Mouse (Mus musculus): ENCODE results near the gene Atp1a2.

Atp1a2 gene

DNA sequence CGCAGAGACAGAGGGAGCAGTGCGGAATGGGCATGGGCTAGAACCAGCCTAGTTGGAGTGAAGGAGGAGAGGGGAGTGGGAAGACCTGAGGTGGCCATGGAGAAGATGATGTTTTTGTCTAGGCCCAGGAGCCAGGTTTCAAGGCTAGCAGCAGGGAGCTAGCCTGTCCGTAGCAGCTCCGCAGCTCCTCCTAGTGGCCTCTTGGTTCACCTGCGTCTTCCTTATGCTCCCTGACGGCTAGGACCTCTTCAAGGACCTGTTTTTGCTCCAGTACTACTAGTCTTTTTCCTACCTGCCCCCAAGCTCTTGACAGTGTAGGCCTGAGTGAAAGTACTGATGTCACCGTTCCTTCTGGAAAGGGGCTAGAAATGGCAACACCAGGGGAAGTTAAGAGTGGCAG lies 26.9 kb upstream of the Atp1a2 start:
- in situ Hi-C loops (cut with MseI, MboI), result no loop called here

DNA sequence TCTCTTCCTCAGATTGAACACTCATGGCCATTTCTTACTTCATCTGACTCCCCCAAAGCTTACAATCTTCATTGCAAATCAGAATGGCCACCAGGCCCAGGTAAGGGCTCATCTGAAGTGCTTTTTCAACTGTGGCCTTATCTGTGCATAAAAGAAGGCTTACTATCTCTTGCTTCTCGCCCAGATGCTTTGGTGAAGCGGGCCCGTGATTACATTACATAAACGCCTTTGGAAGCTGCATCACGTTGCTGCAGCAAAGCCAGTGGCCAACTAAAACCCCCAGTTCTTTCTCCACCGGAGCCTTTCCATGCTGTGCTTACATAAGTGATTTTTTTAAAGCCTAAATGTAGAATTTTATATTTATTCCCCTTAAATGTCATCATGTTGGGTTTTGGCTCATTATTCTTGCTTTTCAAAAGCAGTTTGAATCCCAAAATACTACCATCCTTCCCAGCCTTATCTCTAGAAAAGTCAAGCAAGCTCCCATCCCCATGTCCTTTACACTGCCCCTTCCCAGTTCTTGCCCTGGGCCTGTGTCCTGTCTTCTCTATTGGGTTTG lies 26.0 kb upstream of the Atp1a2 start:
- in situ Hi-C loops (cut with MseI, MboI), result no loop called here

DNA sequence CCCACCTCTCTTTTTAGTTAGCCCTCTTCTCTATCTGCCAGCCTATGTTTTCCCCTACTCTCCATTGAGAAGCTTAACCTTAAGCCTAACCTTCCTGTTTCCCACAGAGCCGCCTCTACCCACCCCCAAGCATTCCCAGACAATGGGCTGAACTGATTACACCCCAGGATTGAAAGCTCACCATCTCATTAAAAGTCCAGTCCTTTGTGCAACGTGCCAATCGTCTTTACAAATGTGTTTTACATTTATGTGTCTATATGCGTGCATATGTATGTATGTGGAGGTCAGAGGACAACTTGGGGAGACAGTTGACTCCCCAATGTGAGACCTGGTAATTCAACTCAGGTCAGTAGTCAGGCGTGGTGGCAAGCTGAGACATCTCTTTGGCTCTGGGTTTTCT lies 25.4 kb upstream of the Atp1a2 start:
- in situ Hi-C loops (cut with MseI, MboI), result no loop called here

DNA sequence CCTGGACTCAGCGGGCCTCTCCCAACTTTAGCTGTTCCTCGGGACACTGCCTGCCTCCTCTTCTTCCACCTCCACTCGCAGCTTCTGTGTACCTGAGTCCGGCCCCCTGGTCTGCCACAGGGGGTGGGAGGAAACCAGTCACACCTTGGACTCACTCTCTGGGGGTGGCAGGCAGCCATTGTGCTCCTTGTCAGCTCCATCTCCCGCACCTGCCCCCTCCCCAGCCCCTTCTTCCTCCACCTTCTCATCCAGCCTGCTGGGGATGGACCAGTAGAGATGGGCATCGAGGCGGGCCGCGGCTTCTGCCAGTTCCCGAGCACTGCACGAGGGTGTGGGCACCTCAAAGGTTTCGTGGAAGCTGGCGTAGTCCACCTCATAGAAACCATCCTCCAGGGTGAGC lies 24.9 kb upstream of the Atp1a2 start:
- in situ Hi-C loops (cut with MseI, MboI), result no loop called here

DNA sequence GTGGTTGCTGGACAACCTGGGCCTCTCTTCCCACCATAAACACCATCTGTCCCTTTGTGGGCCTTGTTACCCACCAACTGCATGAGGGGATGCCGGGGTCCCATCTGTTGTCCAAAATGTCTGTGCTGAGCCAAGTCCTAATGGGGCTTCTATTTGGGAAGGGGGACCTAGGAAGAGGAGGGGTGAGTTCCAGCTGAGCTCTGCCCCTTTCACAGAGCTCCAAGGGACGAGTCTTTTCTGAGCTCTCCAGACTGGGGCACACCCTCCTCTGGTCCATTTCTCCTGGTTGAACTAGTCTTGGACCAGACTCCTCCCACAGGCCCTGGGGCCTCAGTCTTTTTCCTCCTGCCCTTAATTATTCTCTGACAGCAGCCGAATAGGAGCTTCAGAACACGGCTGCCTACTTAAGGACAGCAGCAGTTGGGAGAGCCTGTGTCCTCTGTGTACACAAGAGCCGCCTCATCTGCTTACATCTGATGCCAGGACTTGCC lies 22.1 kb upstream of the Atp1a2 start:
- in situ Hi-C loops (cut with MseI, MboI), result no loop called here

DNA sequence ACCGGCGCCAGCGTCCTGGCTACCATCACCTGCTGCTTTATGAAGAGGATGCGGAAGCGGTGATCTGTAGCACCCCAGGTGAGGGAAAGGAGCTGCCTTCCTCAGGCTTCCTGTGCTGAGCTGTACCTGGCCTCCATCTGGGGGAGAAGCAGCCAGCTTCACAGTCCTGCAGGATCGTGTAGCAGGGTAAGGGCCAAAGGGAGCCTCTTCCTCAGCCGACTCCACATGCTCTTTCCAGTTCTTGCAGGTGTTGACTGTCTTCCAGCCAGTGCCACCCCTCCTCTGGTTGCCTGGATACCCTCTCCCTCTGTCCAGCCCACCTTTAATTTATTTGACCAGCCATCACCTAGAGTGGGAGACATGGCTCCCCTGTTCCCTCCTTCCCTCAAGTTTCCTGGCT lies 21.5 kb upstream of the Atp1a2 start:
- in situ Hi-C loops (cut with MseI, MboI), result no loop called here

DNA sequence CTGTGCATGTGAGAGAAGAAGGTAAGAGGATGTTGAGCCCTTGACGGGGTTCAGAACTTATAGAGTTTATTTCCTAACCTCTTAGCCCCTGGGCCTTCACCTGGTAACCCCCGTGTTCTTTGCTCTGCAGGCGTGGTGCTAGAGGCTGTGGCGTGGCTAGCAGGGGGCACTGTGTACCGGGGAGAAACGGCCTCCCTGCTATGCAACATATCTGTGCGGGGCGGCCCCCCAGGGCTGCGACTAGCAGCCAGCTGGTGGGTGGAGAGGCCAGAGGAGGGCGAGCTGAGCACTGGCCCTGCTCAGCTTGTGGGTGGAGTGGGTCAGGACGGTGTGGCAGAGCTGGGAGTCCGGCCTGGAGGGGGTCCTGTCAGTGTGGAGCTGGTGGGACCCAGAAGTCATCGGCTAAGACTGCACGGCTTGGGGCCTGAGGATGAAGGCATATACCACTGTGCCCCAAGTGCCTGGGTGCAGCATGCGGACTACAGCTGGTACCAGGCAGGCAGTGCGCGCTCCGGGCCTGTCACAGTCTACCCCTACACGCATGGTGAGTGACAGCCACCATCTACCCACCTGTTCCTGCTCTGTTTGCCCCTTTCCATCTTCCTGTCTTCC lies 20.7 kb upstream of the Atp1a2 start:
- in situ Hi-C loops (cut with MseI, MboI), result no loop called here

DNA sequence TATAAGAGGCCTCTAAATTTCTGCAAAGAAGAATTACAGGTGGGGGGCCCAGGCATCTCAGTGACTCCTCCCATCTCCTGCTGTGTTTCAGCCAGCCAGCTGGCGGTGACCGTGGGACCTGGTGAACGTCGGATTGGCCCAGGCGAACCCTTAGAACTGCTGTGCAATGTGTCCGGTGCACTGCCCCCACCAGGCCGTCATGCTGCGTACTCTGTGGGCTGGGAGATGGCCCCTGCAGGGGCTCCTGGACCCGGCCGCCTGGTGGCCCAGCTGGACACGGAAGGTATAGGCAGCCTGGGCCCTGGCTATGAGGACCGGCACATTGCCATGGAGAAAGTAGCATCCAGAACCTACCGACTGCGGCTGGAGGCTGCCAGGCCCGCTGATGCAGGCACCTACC lies 20.1 kb upstream of the Atp1a2 start:
- in situ Hi-C loops (cut with MseI, MboI), result no loop called here

DNA sequence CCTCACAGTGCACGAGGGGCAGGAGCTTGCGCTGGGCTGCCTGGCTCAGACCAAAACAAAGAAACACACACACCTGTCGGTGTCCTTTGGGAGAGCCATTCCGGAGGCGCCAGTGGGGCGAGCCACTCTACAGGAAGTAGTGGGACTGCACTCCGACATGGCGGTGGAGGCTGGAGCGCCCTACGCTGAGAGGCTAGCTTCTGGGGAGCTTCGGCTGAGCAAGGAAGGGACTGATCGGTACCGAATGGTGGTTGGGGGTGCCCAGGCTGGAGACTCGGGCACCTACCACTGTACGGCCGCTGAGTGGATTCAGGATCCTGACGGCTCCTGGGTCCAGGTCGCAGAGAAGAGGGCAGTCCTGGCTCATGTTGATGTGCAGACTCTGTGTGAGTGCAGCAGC lies 19.6 kb upstream of the Atp1a2 start:
- in situ Hi-C loops (cut with MseI, MboI), result no loop called here

DNA sequence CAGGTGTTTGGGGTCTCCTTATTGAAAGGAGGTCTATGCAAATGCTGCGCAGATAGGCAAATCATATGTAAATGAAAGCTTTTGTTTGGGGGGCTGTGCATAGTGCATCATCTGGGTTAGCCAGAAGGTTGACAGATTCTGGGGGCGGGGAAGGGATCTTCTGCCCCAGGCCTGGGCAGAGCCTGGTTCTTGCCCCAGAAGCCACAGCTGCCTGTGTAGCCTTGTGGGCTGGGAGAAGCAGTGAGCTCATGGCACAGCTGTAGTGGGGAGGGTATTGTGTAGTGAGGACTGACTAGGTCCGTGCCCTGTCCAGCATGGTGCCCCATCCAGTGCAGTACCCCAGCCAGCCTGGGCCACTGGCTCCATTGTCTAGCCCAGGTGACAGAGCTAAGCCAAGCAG lies 17.0 kb upstream of the Atp1a2 start:
- in situ Hi-C loops (cut with MseI, MboI), result no loop called here

DNA sequence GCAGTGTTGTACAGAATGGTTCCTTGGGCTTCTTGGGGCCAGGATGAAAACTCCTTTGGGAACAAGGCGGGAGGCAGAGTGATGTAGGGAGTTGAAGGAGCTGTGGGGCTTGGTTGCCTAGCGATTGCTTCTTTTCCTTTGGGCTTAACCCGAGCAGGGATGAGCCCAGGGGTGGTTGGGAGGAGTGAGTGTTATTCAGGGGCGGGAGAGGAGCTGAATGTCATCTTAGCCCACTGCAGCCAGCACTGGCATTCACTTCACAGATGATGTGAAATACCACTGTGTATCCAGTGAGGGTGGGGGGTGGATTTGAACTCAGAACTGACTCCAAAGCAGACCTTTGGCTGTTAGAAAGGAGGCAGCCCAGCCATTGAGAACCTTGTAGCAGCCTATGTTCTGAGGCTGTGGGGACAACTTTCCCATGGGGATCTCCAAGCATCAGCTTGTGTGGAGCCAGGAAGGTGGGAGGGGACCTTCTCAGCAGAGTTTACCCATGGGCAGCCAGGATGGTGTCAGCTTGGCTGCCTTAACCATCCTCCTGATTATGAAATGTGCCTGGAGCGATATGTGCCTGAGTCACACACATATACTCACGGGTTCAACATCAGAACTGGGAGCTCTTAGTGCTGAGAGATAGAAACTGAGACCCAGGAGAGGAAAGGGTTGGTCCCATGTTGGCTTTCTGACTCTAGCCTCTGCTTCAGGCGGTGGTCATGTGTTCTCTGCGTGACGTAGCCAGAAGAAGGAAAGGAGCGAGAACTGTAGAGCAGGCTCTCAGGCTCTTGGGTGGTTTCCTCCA lies 15.9 kb upstream of the Atp1a2 start:
- in situ Hi-C loops (cut with MseI, MboI), result no loop called here

DNA sequence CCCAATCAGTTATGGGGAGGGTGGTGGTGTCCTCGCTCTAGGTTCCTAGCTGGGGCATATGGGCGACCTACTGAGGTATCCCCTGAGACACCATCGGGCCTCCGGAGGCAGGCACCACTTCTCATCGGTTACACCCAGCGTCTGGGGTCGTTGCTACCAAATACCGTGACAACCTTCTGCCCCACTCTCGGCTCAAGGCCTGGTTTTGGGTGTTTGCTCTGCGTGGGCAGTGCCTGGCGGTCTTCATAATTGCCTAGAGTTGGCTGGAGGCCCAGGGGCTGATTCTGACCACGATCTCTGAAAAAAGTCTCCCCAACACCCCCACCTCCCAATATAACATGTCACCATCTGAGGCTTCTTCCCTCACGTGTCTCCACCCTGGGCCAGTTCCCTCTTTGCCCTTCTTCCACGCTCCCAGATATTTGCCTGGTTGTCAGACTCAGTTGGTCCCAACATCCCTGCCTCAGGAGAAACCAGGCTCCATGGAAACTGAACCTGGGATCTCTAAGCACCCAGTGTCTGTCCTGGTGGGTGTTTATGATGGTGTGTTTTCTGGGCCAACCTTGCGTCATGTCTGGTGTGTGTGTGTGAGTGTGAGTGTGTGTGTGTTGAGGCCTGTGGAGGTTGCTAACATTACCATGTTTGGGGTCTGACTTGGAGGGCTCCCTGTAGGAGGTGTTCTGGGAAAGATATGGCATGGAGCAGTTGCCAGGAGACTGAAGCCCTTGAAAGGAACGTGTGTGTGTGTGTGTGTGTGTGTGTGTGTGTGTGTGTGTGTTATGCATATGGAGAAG lies 15.1 kb upstream of the Atp1a2 start:
- in situ Hi-C loops (cut with MseI, MboI), result no loop called here

DNA sequence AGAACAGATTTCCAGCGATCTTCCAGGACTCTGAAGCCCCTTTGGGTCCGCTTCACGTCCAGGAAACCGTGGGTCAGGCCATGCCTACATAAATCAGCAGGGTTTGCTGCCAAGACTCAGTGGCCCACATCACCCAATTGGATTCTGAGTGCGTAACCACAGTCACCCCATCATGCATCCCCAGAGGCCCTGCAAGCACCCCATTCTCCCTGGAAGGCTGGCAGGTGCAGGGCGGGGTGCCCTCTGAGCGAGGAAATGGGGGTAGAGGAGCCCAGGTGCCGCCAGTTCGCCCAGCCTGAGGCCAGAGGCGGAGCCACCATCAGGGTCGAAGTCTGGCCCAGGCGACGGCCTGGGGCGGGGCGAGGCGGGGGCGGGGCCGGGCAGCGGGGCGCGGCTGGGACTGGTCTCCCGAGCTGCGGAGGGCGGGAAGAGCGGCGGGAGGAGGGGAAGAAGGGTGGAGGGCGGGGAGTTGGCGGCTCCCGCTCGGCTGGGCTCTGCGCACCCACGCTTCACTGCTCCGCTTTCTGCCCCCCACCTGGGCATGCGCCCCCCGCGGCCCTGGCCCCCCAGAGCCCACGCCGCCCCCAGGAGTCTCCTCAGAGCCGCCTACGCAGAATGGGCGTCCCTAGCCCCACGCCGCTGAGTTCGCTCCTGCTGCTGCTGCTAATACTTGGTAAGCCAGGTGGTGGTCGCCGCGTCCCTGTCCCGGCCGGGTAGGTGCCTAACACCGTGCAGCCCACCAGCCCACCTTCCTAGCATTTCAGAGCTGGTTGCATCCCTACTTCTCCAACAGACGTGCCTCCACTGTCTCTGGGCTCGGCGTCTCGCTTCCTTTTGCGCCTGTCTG lies 14.3 kb upstream of the Atp1a2 start:
- in situ Hi-C loops (cut with MseI, MboI), result no loop called here

DNA sequence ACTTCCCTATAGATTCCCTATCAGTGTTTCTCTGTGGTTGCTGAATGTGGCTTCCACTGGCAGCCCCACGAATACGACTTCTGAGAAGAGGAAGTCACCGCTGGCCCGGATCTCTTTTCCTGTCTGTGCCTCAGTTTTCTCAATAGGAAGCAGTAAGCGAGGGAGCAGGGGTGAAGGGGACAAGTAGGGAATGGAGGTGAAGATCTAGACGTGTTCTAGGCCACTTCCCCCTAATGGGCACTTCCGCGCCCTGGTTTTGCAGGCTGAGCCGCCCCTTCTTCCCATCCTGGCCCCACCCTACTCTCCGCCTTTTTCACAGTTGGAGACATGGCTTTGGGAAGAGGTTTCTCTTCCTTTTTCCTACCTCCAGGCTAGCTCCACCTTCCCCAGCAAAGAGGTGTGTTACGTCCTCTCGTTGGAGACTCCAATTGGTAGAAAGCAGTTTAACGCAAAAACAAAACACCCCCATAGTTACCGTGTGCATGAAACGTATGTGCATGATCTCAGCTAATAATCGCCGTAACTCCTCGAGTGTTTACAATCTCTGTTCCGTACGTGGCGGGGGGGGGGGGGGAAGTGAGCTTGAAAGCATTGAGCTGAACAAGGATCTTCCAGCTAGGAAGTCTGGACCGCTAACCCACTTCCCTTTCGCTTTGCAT lies 13.5 kb upstream of the Atp1a2 start:
- in situ Hi-C loops (cut with MseI, MboI), result no loop called here

DNA sequence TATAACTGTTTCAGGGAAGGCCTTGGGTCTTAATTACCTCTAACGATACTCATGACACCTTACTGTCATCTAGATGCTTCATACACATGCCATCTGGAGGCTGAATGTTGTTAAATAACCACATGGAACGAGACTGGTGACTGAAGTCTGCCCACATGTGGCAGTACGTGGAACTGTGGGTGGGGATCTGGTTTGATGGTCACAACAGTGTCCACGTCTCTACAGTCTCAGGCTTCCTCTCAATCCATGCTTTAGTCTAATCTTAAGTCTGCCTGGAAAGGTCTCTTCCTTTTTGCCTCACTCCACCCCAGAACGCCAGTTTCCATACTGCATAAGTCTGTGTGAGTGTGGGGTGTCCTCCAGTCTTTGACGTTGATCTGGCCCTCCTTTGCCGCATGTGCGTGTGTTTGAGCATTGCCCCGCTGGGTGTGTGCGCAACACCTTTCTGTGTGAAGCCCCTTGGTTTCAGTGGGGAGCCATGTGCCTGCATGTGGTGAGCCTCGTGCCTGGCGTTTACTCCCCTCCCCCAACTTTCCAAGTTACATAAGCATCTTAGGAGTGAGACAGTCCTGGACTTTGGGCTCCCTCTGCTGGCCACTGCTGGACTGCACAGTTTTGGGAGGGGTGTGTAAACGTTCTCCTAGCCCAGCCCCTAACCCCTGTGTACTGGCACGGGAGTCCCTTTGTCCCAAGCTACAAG lies 12.0 kb upstream of the Atp1a2 start:
- in situ Hi-C loops (cut with MseI, MboI), result loop anchor here in 1 of 2 experiments (10.0 kb wide), 1 partner anchor 105 kb away; the partner anchor contains the start of gene Pea15a

DNA sequence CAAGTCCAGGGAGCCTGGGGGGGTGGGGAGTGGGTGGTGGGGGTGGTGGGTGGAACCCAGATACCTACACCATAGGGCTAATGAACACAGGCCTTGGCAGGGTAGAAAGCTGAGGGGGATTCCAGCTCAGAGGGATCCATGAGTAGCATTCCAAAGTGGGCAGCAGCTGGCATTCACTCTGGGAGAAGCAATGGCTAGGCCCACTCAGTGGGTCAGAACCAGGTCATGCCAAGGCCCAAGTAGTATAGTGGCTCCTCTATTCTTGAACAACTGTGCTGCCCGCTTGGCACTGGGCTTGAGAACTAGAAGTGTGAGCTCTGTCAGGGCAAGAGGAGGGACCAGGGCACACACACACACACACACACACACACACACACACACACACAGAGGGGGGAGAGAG lies 10.5 kb upstream of the Atp1a2 start:
- in situ Hi-C loops (cut with MseI, MboI), result loop anchor here in 1 of 2 experiments (10.0 kb wide), 1 partner anchor 104 kb away; the partner anchor contains the start of gene Pea15a

DNA sequence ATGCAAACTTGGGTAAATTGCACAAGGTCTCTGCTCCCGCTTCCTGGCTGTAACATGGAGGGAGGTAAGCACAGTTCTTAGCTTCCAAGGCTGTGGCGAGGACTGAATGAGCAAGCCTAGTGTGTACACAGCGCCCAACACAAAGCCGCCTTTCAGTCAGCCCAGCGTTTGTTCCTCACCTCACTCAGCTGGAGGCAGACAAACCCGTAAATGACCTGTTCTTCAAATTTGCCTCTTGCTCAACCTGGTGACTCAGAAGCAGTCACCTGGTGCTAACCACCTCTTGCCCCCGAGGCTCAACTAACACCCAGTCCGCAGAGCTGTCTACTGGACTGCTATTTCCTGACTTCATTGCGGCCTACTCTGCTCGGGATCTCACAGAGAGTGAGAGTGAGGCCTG lies 10.1 kb upstream of the Atp1a2 start:
- in situ Hi-C loops (cut with MseI, MboI), result loop anchor here in 1 of 2 experiments (10.0 kb wide), 1 partner anchor 103 kb away; the partner anchor contains the start of gene Pea15a

DNA sequence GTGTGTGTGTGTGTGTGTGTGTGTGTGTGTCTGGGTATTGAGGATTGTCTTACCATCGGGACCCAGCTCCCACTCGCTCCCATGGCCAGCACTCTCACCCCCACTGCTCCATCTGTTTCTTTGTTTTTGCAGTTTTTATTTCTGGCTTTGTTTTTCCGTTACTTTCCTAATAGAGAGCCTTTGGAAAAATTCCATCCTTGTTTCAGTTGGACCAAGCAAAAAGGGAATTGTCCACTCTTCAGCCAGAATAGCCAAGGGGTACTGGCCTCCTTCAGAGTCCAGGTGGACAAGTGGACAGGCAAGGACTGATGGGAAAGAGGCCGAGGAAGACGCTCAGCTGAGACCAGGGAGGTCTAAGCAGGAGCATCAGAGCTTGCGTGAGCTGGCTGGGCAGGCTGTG lies 9.0 kb upstream of the Atp1a2 start:
- in situ Hi-C loops (cut with MseI, MboI), result loop anchor here in 1 of 2 experiments (10.0 kb wide), 1 partner anchor 102 kb away; the partner anchor contains the start of gene Pea15a

DNA sequence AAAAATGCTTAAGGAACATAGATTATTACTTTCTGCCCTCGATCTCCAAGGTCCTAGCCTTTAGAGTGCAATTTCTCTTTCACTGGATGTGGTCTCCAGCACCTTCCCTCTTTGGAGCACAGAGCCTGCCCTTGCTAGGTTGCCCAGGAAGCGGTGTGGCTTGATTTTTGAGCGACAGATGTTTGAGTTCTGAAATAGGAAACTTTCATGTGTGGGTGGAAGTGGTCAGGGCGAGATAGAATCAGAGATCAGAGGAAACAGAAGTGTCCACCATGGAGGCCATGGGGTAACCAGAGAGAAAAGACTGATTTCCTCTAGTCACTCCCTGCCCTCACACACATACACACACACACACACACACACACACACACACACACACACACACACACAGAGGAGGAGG lies 8.3 kb upstream of the Atp1a2 start:
- in situ Hi-C loops (cut with MseI, MboI), result loop anchor here in 1 of 2 experiments (10.0 kb wide), 1 partner anchor 101 kb away; the partner anchor contains the start of gene Pea15a

DNA sequence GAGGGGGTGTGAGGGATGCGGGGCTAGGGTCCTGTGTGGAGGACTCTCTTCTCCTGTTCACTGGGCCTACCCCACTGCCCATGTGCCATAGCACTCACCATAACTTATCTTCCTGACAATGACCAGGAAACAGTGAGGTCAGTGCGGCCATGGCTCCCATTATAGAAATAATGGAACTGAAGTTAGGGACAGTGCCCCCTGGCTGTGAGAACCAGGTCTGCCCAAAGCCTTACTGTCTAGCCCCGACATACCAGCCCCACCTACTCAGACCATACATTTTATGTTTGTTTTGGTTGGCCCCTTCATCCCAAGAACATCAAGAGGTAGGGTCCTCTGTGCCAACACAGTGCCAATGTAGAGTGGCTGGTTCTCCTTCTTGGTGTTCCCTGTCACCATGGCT lies 7.8 kb upstream of the Atp1a2 start:
- in situ Hi-C loops (cut with MseI, MboI), result loop anchor here in 1 of 2 experiments (10.0 kb wide), 1 partner anchor 101 kb away; the partner anchor contains the start of gene Pea15a
